Mouse (Mus musculus) spleen, adult 2 months (tissue): ENCODE data around the gene Vmn1r32. TPM values are rescaled to one million over a fixed set of nuclear protein-coding genes. Genes with fewer than 3 reads are reported as not detected.

Experiments
- DNase-seq, 2 experiments: peaks; one replicate each; pipeline versions ENCODE4 v3.0.0 to v3.0.0-alpha.2; 2012 to 2021; ENCODE audit warnings: low spot score in 2 of 2, low read depth in 1 of 2
- H3K27ac ChIP-seq: fragments of 200-500 bp; 2 replicates; pipeline ENCODE4 v1.5.1; 2012; ENCODE audit warnings: low read length, inconsistent platforms; ENCODE audit not compliant: insufficient read depth
- H3K27me3 ChIP-seq: fragments of 200-500 bp; 2 replicates; pipeline ENCODE4 v1.6.1; 2012; ENCODE audit warnings: mild to moderate bottlenecking, moderate library complexity, low read length, inconsistent platforms; ENCODE audit not compliant: control insufficient read depth, insufficient read depth
- H3K36me3 ChIP-seq: fragments of 200-500 bp; 2 replicates; pipeline ENCODE4 v1.6.1; 2012; ENCODE audit warnings: mild to moderate bottlenecking, low read length, inconsistent platforms; ENCODE audit not compliant: control insufficient read depth, insufficient read depth
- H3K4me1 ChIP-seq: fragments of 200-500 bp; 2 replicates; pipeline ENCODE4 v1.6.1; 2011; ENCODE audit warnings: inconsistent platforms; ENCODE audit not compliant: control insufficient read depth, insufficient read depth, insufficient read length
- H3K4me3 ChIP-seq: fragments of 200-500 bp; 2 replicates; pipeline ENCODE4 v1.5.1; 2011; ENCODE audit warnings: mild to moderate bottlenecking, inconsistent platforms; ENCODE audit not compliant: insufficient read depth, insufficient read length; ENCODE audit errors: extremely low read depth
- CTCF ChIP-seq: fragments of 200-500 bp; IDR thresholded peaks from 2 replicates; pipeline ENCODE4 v1.5.1; 2011; ENCODE audit warnings: mild to moderate bottlenecking, inconsistent platforms; ENCODE audit not compliant: insufficient read depth, insufficient read length, insufficient replicate concordance; ENCODE audit errors: extremely low read depth
- POLR2A ChIP-seq: fragments of 200-500 bp; IDR thresholded peaks from 2 replicates; pipeline ENCODE4 v1.6.1; 2011; ENCODE audit warnings: low read depth, low read length, inconsistent platforms
- WGBS: fragments of 180-500 bp; shearing (Covaris S2); methylation state at CpG from one replicate; pipeline ENCODE4 v1.1.7; 2018; 5-methylcytosine and 5-hydroxymethylcytosine counted together
- polyA plus RNA-seq: library from polyadenylated mRNA; depleted of rRNA; stranded (reverse); fragments of >200 nt; gene quantifications from 2 replicates; pipeline ENCODE4 v1.2.3, GENCODE M21; 2012; rRNA removed

Gene Vmn1r32
- polyA plus RNA-seq, 1 experiment = not detected

DNA sequence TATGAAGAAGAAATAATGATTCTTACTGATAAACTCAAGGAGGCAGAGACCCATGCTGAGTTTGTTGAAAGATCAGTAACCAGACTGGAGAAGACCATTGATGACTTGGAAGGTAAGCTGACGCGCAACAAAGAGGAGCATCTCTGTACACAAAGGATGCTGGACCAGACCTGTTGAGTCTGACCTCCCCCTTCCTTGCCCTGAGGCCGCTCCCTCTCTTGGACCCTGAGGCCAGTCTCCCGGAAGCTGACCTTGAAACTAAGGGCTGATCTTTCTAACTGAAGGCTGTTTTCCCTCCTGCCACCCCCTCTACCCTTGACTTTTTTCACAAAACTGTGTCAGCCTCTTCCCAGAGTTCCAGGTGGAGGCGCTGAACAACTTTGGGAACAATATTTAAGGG is 43.5 kb downstream of the Vmn1r32 start:
- Histone ChIP-seq H3K27ac (no peak overlapping the region), H3K36me3 (no peaks in the 10 kb centered on the region), H3K4me3 (no peak overlapping the region), H3K4me1 (no peaks in the 10 kb centered on the region), H3K27me3 (no peaks in the 10 kb centered on the region)
- WGBS = 91% methylated on average over 5 of the region's 5 CpGs
- no peak for TF ChIP-seq CTCF
- TF ChIP-seq POLR2A = no peak
- DNase-seq = no peak

Other genes with a start within 250 kb of the Vmn1r32 start
- gene Mad2l1, start 24.7 kb downstream of the Vmn1r32 start, polyA plus RNA-seq = 3.7 and 5.5 TPM in 2 replicates
- gene Vmn1r33, start 58.2 kb upstream of the Vmn1r32 start, polyA plus RNA-seq = not detected in 2 replicates
- not detected in 2 replicates for gene Vmn1r34, start 83.8 kb upstream of the Vmn1r32 start, polyA plus RNA-seq
- gene Vmn1r35, start 125.8 kb upstream of the Vmn1r32 start, polyA plus RNA-seq = not detected in 2 replicates
- gene Vmn1r36, start 159.1 kb upstream of the Vmn1r32 start, polyA plus RNA-seq = not detected in 2 replicates
- gene Vmn1r37, start 169.3 kb upstream of the Vmn1r32 start, polyA plus RNA-seq = not detected in 2 replicates
- not detected in 2 replicates for gene Vmn1r38, start 222.5 kb upstream of the Vmn1r32 start, polyA plus RNA-seq